Mouse (Mus musculus): ENCODE data around the gene Drd4. TPM values are rescaled to one million over a fixed set of nuclear protein-coding genes. Genes with fewer than 3 reads are reported as not detected.

Gene Drd4
- polyA plus RNA-seq, 1 experiment = not detected

GRCm38 (mm10) chr7:141314416-141314815, 22.6 kb downstream of the Drd4 start:
- TF ChIP-seq CTCF (IDR thresholded peaks at IDR 0.05; ENCODE audit: low read depth, low read length) = no peak
- H3K4me3 ChIP-seq (ENCODE audit: insufficient read depth, low read length) = no peak overlapping the region

GRCm38 (mm10) chr7:141315076-141315475, 23.3 kb downstream of the Drd4 start:
- Histone ChIP-seq H3K27ac (ENCODE audit: insufficient read depth, low read depth, low read length) (no peak overlapping the region), H3K4me1 (ENCODE audit: control insufficient read depth, insufficient read depth, low read length) (peaks cover 7% of the 10 kb centered on the region)
- no peak for TF ChIP-seq CTCF (IDR thresholded peaks at IDR 0.05; ENCODE audit: low read depth, low read length)
- no peak for TF ChIP-seq POLR2A (IDR thresholded peaks at IDR 0.05; ENCODE audit: borderline replicate concordance, low read depth, low read length)

More at GRCm38 (mm10) chr7:141314416-141314815, 22.6 kb downstream of the Drd4 start:
- H3K4me1 ChIP-seq (ENCODE audit: control insufficient read depth, insufficient read depth, low read length) = peaks cover 12% of the 10 kb centered on the region
- H3K27ac ChIP-seq (ENCODE audit: insufficient read depth, low read depth, low read length) = no peak overlapping the region

GRCm38 (mm10) chr7:141315974-141316373, 24.2 kb downstream of the Drd4 start:
- TF ChIP-seq CTCF (IDR thresholded peaks at IDR 0.05; ENCODE audit: low read depth, low read length) (no peak), POLR2A (IDR thresholded peaks at IDR 0.05; ENCODE audit: borderline replicate concordance, low read depth, low read length) (no peak)
- Histone ChIP-seq H3K27ac (ENCODE audit: insufficient read depth, low read depth, low read length) (no peak overlapping the region), H3K4me3 (ENCODE audit: insufficient read depth, low read length) (no peak overlapping the region), H3K4me1 (ENCODE audit: control insufficient read depth, insufficient read depth, low read length) (peaks cover 7% of the 10 kb centered on the region)

More at GRCm38 (mm10) chr7:141315076-141315475, 23.3 kb downstream of the Drd4 start:
- H3K4me3 ChIP-seq (ENCODE audit: insufficient read depth, low read length) = no peak overlapping the region

DNA sequence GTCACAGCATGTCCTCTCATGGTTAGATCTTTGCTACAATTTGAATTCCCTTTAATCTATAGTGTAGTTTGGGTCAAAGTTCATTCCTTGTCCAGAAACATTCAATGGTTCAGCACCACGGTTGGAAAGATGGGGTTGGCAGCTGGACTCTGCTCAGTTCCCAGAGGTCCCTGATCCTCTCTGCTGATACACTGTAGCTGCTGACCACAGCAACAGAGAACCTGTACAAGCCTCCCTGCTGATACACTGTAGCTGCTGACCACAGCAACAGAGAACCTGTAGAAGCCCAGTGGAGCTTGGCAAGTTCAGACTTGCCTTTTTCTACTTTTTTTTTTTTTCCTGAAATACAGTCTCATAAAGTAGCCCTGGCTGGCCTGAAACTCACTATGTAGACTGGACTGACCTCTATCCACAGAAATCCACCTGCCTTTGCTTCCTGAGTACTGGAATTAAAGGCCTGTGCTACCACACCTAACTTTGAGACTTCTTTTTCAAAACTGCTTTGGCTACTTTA, 25.9 kb downstream of the Drd4 start:
- TF ChIP-seq POLR2A (IDR thresholded peaks at IDR 0.05; ENCODE audit: borderline replicate concordance, low read depth, low read length) (no peak), CTCF (IDR thresholded peaks at IDR 0.05; ENCODE audit: low read depth, low read length) (no peak)
- H3K4me1 ChIP-seq (ENCODE audit: control insufficient read depth, insufficient read depth, low read length) = peaks cover 7% of the 10 kb centered on the region
- H3K27ac ChIP-seq (ENCODE audit: insufficient read depth, low read depth, low read length) = no peak overlapping the region
- H3K4me3 ChIP-seq (ENCODE audit: insufficient read depth, low read length) = no peak overlapping the region

DNA sequence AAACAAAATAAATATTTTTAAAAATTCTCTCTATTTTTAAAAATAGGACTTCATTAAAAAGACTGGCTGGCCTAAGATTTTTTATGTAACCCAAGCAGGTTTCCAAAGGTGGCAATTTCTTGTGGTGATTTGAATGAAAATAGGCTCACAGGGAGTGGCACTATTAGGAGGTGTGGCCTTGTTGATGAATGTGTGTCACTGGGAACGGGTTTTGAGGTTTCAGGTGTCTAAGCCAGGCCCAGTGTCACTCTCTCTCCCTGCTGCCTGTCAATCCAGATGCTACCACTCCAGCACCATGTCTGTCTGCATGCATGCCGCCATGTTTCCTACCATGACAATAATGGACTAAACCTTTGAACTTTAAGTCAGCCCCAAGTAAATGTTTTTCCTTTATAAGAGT, 27.6 kb downstream of the Drd4 start:
- Histone ChIP-seq H3K27ac (ENCODE audit: insufficient read depth, low read depth, low read length) (no peak overlapping the region), H3K4me3 (ENCODE audit: insufficient read depth, low read length) (no peak overlapping the region), H3K4me1 (ENCODE audit: control insufficient read depth, insufficient read depth, low read length) (peaks cover 7% of the 10 kb centered on the region)
- TF ChIP-seq CTCF (IDR thresholded peaks at IDR 0.05; ENCODE audit: low read depth, low read length) (no peak), POLR2A (IDR thresholded peaks at IDR 0.05; ENCODE audit: borderline replicate concordance, low read depth, low read length) (no peak)

- Histone ChIP-seq H3K27ac (ENCODE audit: insufficient read depth, low read depth, low read length) (no peak overlapping the region), H3K4me3 (ENCODE audit: insufficient read depth, low read length) (no peak overlapping the region), H3K4me1 (ENCODE audit: control insufficient read depth, insufficient read depth, low read length) (peaks cover 17% of the 10 kb centered on the region)
- TF ChIP-seq CTCF (IDR thresholded peaks at IDR 0.05; ENCODE audit: low read depth, low read length) = no peak
- no peak for TF ChIP-seq POLR2A (IDR thresholded peaks at IDR 0.05; ENCODE audit: borderline replicate concordance, low read depth, low read length)
Observed at GRCm38 (mm10) chr7:141324686-141325085, 32.9 kb downstream of the Drd4 start.

- peak overlapping the region; percentile 91 for H3K27ac ChIP-seq (ENCODE audit: insufficient read depth, low read depth, low read length)
- peaks cover 17% of the 10 kb centered on the region for H3K4me1 ChIP-seq (ENCODE audit: control insufficient read depth, insufficient read depth, low read length)
- TF ChIP-seq POLR2A (IDR thresholded peaks at IDR 0.05; ENCODE audit: borderline replicate concordance, low read depth, low read length) (no peak), CTCF (IDR thresholded peaks at IDR 0.05; ENCODE audit: low read depth, low read length) (no peak)
- peak overlapping the region; percentile 85 for H3K4me3 ChIP-seq (ENCODE audit: insufficient read depth, low read length)
Observed at GRCm38 (mm10) chr7:141326546-141327446, 35.0 kb downstream of the Drd4 start.

- peak within 1 kb of the TSS; percentile 91 for H3K27ac ChIP-seq (ENCODE audit: insufficient read depth, low read depth, low read length)
- H3K4me1 ChIP-seq (ENCODE audit: control insufficient read depth, insufficient read depth, low read length) = peaks cover 17% of the 10 kb centered on the region
- peak within 1 kb of the TSS; percentile 85 for H3K4me3 ChIP-seq (ENCODE audit: insufficient read depth, low read length)
- TF ChIP-seq POLR2A (IDR thresholded peaks at IDR 0.05; ENCODE audit: borderline replicate concordance, low read depth, low read length) (peak; percentile 78; the same call in 1 of the 2 replicates), CTCF (IDR thresholded peaks at IDR 0.05; ENCODE audit: low read depth, low read length) (no peak)
Observed at GRCm38 (mm10) chr7:141327469-141328372, 35.9 kb downstream of the Drd4 start, which contains the start of the genes Deaf1 and Tmem80. Gene Deaf1, minus strand, starts transcription at chr7:141327690. Gene Tmem80, plus strand, starts transcription at chr7:141327739.

GRCm38 (mm10) chr7:141328373-141328990, 36.7 kb downstream of the Drd4 start:
- H3K4me3 ChIP-seq (ENCODE audit: insufficient read depth, low read length) = peak overlapping the region; percentile 85
- peaks cover 17% of the 10 kb centered on the region for H3K4me1 ChIP-seq (ENCODE audit: control insufficient read depth, insufficient read depth, low read length)
- TF ChIP-seq POLR2A (IDR thresholded peaks at IDR 0.05; ENCODE audit: borderline replicate concordance, low read depth, low read length) (no peak), CTCF (IDR thresholded peaks at IDR 0.05; ENCODE audit: low read depth, low read length) (no peak)
- peak overlapping the region; percentile 67 for H3K27ac ChIP-seq (ENCODE audit: insufficient read depth, low read depth, low read length)

Data from bone marrow macrophage, adult 2 months (primary cell).